Mouse (Mus musculus) heart, embryonic 16.5 days (tissue): ENCODE results near the gene Srsf7. TPM values are rescaled to one million over a fixed set of nuclear protein-coding genes. Genes with fewer than 3 reads are reported as not detected.

Experiments used
- ATAC-seq: fragments of 200-750 bp; cut with Nextera tagmentation; replicated peaks from 2 replicates; pipeline ENCODE4 v1.8.0; 2017; ENCODE audit warnings: moderate number of reproducible peaks; ENCODE audit not compliant: insufficient read depth, low FRiP score; ENCODE audit errors: extremely low read depth
- H3K27ac ChIP-seq: fragments of 300-500 bp; sonication (generic); 2 replicates; pipeline ENCODE4 v1.5.1; 2014; ENCODE audit warnings: mild to moderate bottlenecking, low read length, control low read depth, moderate library complexity
- H3K27me3 ChIP-seq: fragments of 300-500 bp; sonication (generic); 2 replicates; pipeline ENCODE4 v1.6.1; 2014; ENCODE audit warnings: low read length, mixed read lengths; ENCODE audit not compliant: control insufficient read depth, insufficient read depth
- H3K36me3 ChIP-seq: fragments of 300-500 bp; sonication (generic); 2 replicates; pipeline ENCODE4 v1.6.1; 2014; ENCODE audit not compliant: control insufficient read depth, insufficient read depth
- H3K4me1 ChIP-seq: fragments of 300-500 bp; sonication (generic); 2 replicates; pipeline ENCODE4 v1.6.1; 2014; ENCODE audit warnings: low read length, mixed read lengths; ENCODE audit not compliant: control insufficient read depth, insufficient read depth
- H3K4me2 ChIP-seq: fragments of 300-500 bp; sonication (generic); 2 replicates; pipeline ENCODE4 v1.6.1; 2014; ENCODE audit warnings: low read depth, mild to moderate bottlenecking, control low read depth, low read length
- H3K4me3 ChIP-seq: fragments of 300-500 bp; sonication (generic); 2 replicates; pipeline ENCODE4 v1.5.1; 2014; ENCODE audit warnings: mild to moderate bottlenecking, control low read depth, low read length
- H3K9ac ChIP-seq: fragments of 300-500 bp; sonication (generic); 2 replicates; pipeline ENCODE4 v1.6.1; 2014; ENCODE audit warnings: low read length, control low read depth
- H3K9me3 ChIP-seq: fragments of 300-500 bp; sonication (generic); replicated peaks from 2 replicates; pipeline ENCODE4 v1.6.1; 2016; ENCODE audit warnings: low read length; ENCODE audit not compliant: control insufficient read depth
- WGBS: fragments of 180-500 bp; shearing (Covaris S2); extraction: QIAGEN DNeasy Blood & Tissue Kit; methylation state at CpG from one replicate; pipeline ENCODE4 v1.1.7; 2014; 5-methylcytosine and 5-hydroxymethylcytosine counted together
- polyA plus RNA-seq: library from polyadenylated mRNA; unstranded; fragments of >200 nt; fragmentation: Nextera tagmentation; extraction: Ambion mirVana; gene quantifications from 2 replicates; pipeline ENCODE4 v1.2.1, GENCODE M21; 2015

Gene Srsf7
- polyA plus RNA-seq, 1 experiment from 2014 or later, result 311 TPM

- Histone ChIP-seq H3K27me3 (no peaks in the 10 kb centered on the region), H3K9ac (no peak overlapping the region), H3K4me2 (no peak overlapping the region), H3K36me3 (no peaks in the 10 kb centered on the region), H3K9me3 (no peaks in the 10 kb centered on the region), H3K27ac (no peak overlapping the region), H3K4me3 (no peak overlapping the region), H3K4me1 (peaks cover 21% of the 10 kb centered on the region)
- 86% methylated on average over 6 of the region's 6 CpGs for WGBS
- ATAC-seq, result no peak
These were observed 37.3 kb downstream of the Srsf7 start for GRCm38 (mm10) chr17:80169792-80170191.

GRCm38 (mm10) chr17:80168425-80169182 is 38.5 kb downstream of the Srsf7 start:
- no peaks in the 10 kb centered on the region for H3K9me3 ChIP-seq
- no peak overlapping the region for H3K9ac ChIP-seq
- peaks cover 21% of the 10 kb centered on the region for H3K4me1 ChIP-seq
- ATAC-seq, result 0 out of 2 replicates have a peak, but pooled peaks have one; percentile 15
- peak overlapping the region; percentile 49 for H3K27ac ChIP-seq
- H3K27me3 ChIP-seq, result no peaks in the 10 kb centered on the region
- peak overlapping the region; percentile 44 for H3K4me2 ChIP-seq
- H3K36me3 ChIP-seq, result no peaks in the 10 kb centered on the region
- WGBS, result 27% methylated on average over 16 of the region's 16 CpGs
- H3K4me3 ChIP-seq, result no peak overlapping the region

DNA sequence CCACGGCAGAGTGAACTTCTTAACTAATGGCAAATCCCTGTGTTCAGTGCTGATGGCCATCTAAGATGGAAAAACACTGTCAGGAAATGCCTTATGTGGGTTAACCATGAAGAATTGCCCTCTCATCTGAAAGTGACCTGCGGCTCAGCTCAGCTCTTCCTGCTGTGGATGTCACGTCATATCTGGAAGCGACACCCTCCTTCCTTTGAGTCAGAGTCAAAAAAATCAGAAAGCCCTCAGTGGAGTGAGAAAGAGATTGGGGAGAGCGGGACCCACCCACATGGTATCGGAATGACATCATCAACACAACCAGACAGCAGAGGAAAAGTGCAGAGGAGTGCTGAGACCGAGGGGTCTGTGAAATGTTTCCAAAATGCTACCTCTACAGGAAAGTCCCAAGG is 39.3 kb downstream of the Srsf7 start:
- Histone ChIP-seq H3K4me3 (no peak overlapping the region), H3K36me3 (no peaks in the 10 kb centered on the region), H3K9me3 (no peaks in the 10 kb centered on the region), H3K9ac (no peak overlapping the region), H3K4me2 (peak overlapping the region; percentile 44), H3K27ac (0 out of 2 replicates have a peak overlapping the region, but pooled peaks have one; percentile 7), H3K4me1 (peaks cover 21% of the 10 kb centered on the region), H3K27me3 (no peaks in the 10 kb centered on the region)
- 30% methylated on average over 7 of the region's 7 CpGs for WGBS
- 0 out of 2 replicates have a peak, but pooled peaks have one; percentile 28 for ATAC-seq

- Histone ChIP-seq H3K9ac (no peak overlapping the region), H3K9me3 (no peaks in the 10 kb centered on the region), H3K27ac (0 out of 2 replicates have a peak overlapping the region, but pooled peaks have one; percentile 7), H3K27me3 (no peaks in the 10 kb centered on the region), H3K4me2 (no peak overlapping the region), H3K36me3 (no peaks in the 10 kb centered on the region), H3K4me1 (peaks cover 21% of the 10 kb centered on the region), H3K4me3 (no peak overlapping the region)
- 68% methylated on average over 4 of the region's 4 CpGs for WGBS
- no peak for ATAC-seq
These were observed 39.7 kb downstream of the Srsf7 start for GRCm38 (mm10) chr17:80167436-80167835.

DNA sequence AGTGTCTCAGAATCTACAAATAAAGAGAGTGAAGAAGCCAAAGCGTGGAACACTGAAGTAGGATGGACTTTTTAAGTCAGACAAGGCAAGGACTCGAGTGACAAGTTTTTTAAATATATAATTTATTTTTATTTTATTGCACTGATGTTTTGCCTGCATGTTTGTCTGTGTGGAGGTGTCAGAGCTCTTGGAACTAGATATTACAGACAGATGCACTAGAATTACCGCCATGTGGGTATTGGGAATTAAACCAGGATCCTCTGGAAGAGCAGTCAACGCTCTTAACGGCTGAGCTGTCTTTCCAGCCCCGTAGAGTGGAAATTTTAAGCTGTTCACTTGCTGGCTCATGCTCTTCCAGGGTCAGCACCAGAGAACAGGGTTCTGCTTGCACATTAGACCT is 40.8 kb downstream of the Srsf7 start:
- H3K4me3 ChIP-seq, result no peak overlapping the region
- H3K27me3 ChIP-seq, result no peaks in the 10 kb centered on the region
- no peak overlapping the region for H3K4me2 ChIP-seq
- no peak overlapping the region for H3K9ac ChIP-seq
- H3K27ac ChIP-seq, result no peak overlapping the region
- peaks cover 23% of the 10 kb centered on the region for H3K4me1 ChIP-seq
- no peaks in the 10 kb centered on the region for H3K36me3 ChIP-seq
- ATAC-seq, result no peak
- 82% methylated on average over 6 of the region's 6 CpGs for WGBS
- no peaks in the 10 kb centered on the region for H3K9me3 ChIP-seq

- peaks cover 24% of the 10 kb centered on the region for H3K4me1 ChIP-seq
- H3K4me3 ChIP-seq, result no peak overlapping the region
- H3K27ac ChIP-seq, result peak overlapping the region; percentile 81
- ATAC-seq, result 0 out of 2 replicates have a peak, but pooled peaks have one; percentile 29
- 29% methylated on average over 6 of the region's 6 CpGs for WGBS
- H3K9ac ChIP-seq, result no peak overlapping the region
- no peak overlapping the region for H3K4me2 ChIP-seq
- H3K27me3 ChIP-seq, result no peaks in the 10 kb centered on the region
- no peaks in the 10 kb centered on the region for H3K9me3 ChIP-seq
- no peaks in the 10 kb centered on the region for H3K36me3 ChIP-seq
These were observed 41.4 kb downstream of the Srsf7 start for GRCm38 (mm10) chr17:80165741-80166140.

- H3K4me2 ChIP-seq, result no peak overlapping the region
- 39% methylated on average over 8 of the region's 8 CpGs for WGBS
- no peak overlapping the region for H3K4me3 ChIP-seq
- H3K4me1 ChIP-seq, result peaks cover 31% of the 10 kb centered on the region
- no peak overlapping the region for H3K27ac ChIP-seq
- no peak for ATAC-seq
- no peak overlapping the region for H3K9ac ChIP-seq
- no peaks in the 10 kb centered on the region for H3K9me3 ChIP-seq
- no peaks in the 10 kb centered on the region for H3K27me3 ChIP-seq
- H3K36me3 ChIP-seq, result no peaks in the 10 kb centered on the region
These were observed 43.1 kb downstream of the Srsf7 start for GRCm38 (mm10) chr17:80163991-80164390.

DNA sequence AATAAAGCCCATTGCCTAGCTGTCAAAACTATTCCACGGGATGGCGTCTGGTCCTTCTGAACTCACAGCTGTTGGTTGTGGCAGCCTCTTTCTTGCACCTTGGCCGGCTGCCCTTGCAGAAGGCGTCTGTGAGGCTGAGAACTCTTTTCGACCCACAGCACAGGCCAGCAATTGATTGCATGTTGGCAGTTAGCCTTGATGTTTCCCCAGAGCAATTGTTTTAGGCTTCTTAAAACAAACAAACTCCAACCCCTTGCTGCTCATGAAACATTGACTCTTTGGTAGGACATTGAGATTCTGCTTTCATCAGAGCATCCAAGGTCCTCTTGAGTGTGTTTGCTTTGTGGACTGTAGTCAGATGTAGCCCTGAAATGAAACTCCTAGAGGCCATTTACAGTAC is 46.7 kb downstream of the Srsf7 start:
- H3K36me3 ChIP-seq, result no peaks in the 10 kb centered on the region
- ATAC-seq, result no peak
- H3K4me2 ChIP-seq, result no peak overlapping the region
- WGBS, result 27% methylated on average over 5 of the region's 5 CpGs
- H3K9ac ChIP-seq, result no peak overlapping the region
- no peaks in the 10 kb centered on the region for H3K27me3 ChIP-seq
- H3K4me3 ChIP-seq, result no peak overlapping the region
- peak overlapping the region; percentile 58 for H3K27ac ChIP-seq
- H3K9me3 ChIP-seq, result no peaks in the 10 kb centered on the region
- H3K4me1 ChIP-seq, result peaks cover 11% of the 10 kb centered on the region

- ATAC-seq, result no peak
- 74% methylated on average over 6 of the region's 6 CpGs for WGBS
- no peak overlapping the region for H3K4me2 ChIP-seq
- no peaks in the 10 kb centered on the region for H3K27me3 ChIP-seq
- H3K36me3 ChIP-seq, result no peaks in the 10 kb centered on the region
- H3K4me1 ChIP-seq, result peaks cover 10% of the 10 kb centered on the region
- H3K27ac ChIP-seq, result no peak overlapping the region
- H3K4me3 ChIP-seq, result no peak overlapping the region
- H3K9ac ChIP-seq, result no peak overlapping the region
- no peaks in the 10 kb centered on the region for H3K9me3 ChIP-seq
These were observed 49.6 kb downstream of the Srsf7 start for GRCm38 (mm10) chr17:80157489-80157888.
